Comparison of ENCODE assay signal across 13 mouse cellular contexts in genomic region chr19:56022348-56022747, GRCm38 (mm10).
DNase-seq lines count a peak whose midpoint lies in the region; ATAC-seq and TF ChIP-seq lines count a peak whose summit lies in the region.
"Had no signal": no experiment of that assay in that cellular context is flagged by ENCODE, and none has a peak within 500 bp of the region (broad histone marks: within the 10 kb centered on the region; RNA-seq: fewer than 3 reads in every experiment).

No protein-coding gene starts in this region.

- peak; percentile 32; the same call in 1 of the 2 replicates for ATAC-seq in heart, embryonic 16.5 days (replicated peaks; ENCODE audit: extremely low read depth, insufficient read depth, low FRiP score)
- peak; percentile 60 for ATAC-seq in limb, embryonic 14.5 days (ENCODE audit: low FRiP score, low read depth)
- no peak for ATAC-seq in inflammation-experienced regulatory T-cells, adult 6 months

- H3K4me3 ChIP-seq in heart, embryonic 16.5 days (ENCODE audit: low read length): no peak overlapping the region
- no peak overlapping the region for H3K4me3 ChIP-seq in limb, embryonic 14.5 days (replicated peaks; ENCODE audit: low read length)

- no peaks in the 10 kb centered on the region for H3K27me3 ChIP-seq in heart, embryonic 16.5 days (ENCODE audit: control insufficient read depth, insufficient read depth, low read length)
- H3K27me3 ChIP-seq in limb, embryonic 14.5 days (ENCODE audit: control insufficient read depth, insufficient read depth, low read length): no peaks in the 10 kb centered on the region

- peaks cover 5% of the 10 kb centered on the region; the same call in 1 of the 2 replicates for H3K9me3 ChIP-seq in heart, embryonic 16.5 days (replicated peaks; ENCODE audit: control insufficient read depth, low read length)
- no peaks in the 10 kb centered on the region; the same call in 1 of the 2 replicates for H3K9me3 ChIP-seq in limb, embryonic 14.5 days (ENCODE audit: control insufficient read depth, low read length)

- no peak overlapping the region for H3K27ac ChIP-seq in heart, embryonic 16.5 days (ENCODE audit: low read length)
- H3K27ac ChIP-seq in limb, embryonic 14.5 days (replicated peaks; ENCODE audit: low read depth, low read length): 0 out of 2 replicates have a peak overlapping the region, but pooled peaks have one; percentile 26

- TF ChIP-seq POLR2A in limb, embryonic 14.5 days (IDR thresholded peaks at IDR 0.05; ENCODE audit: borderline replicate concordance, extremely low read depth, insufficient read depth, insufficient read length): no peak

- H3K36me3 ChIP-seq in heart, embryonic 16.5 days (ENCODE audit: control insufficient read depth, insufficient read depth): no peaks in the 10 kb centered on the region
- no peaks in the 10 kb centered on the region for H3K36me3 ChIP-seq in limb, embryonic 14.5 days (ENCODE audit: control insufficient read depth, insufficient read depth, low read length)

- no peak overlapping the region for H3K9ac ChIP-seq in heart, embryonic 16.5 days (ENCODE audit: low read length)
- H3K9ac ChIP-seq in limb, embryonic 14.5 days (ENCODE audit: low read depth, low read length, severe bottlenecking): no peak overlapping the region
- H3K9ac ChIP-seq: lung, embryonic 14.5 days had no signal

- no peak for DNase-seq in heart, adult 8-10 months (ENCODE audit: low spot score)
- DNase-seq in 416B (ENCODE audit: low read depth): peak; percentile 8
- DNase-seq in embryo, embryonic 11 days: peak; percentile 59
- peak; percentile 60 for DNase-seq in limb, embryonic 14.5 days (ENCODE audit: low spot score)
- DNase-seq in frontal cortex, postnatal 10 days (ENCODE audit: low spot score in 2 of 2): no peak
- DNase-seq in left cerebral cortex, postnatal 14 days (ENCODE audit: low spot score in 2 of 2): no peak
- DNase-seq: gastrocnemius, postnatal 10 days; kidney, postnatal 10 days; lung, embryonic 14.5 days; spleen, adult 18-20 months; thymus, postnatal 14 days had no signal

- 30% methylated on average over 6 of the region's 6 CpGs for WGBS in heart, embryonic 16.5 days
- WGBS in limb, embryonic 14.5 days: 25% methylated on average over 6 of the region's 6 CpGs

- no peak overlapping the region for H3K4me2 ChIP-seq in heart, embryonic 16.5 days (ENCODE audit: low read depth, low read length)
- H3K4me2 ChIP-seq in limb, embryonic 14.5 days (replicated peaks; ENCODE audit: low read depth, low read length, severe bottlenecking): no peak overlapping the region
- H3K4me2 ChIP-seq: lung, embryonic 14.5 days had no signal

- intact Hi-C loops in left cerebral cortex, postnatal 14 days (cut with DNase I): no loop called here

- H3K4me1 ChIP-seq in heart, embryonic 16.5 days (ENCODE audit: control insufficient read depth, insufficient read depth, low read length): no peaks in the 10 kb centered on the region
- peaks cover 24% of the 10 kb centered on the region for H3K4me1 ChIP-seq in limb, embryonic 14.5 days (ENCODE audit: control insufficient read depth, insufficient read depth, low read length)

Comparison
In these comparisons a context has a peak if more than half of its experiments do, and no peak if none do; other contexts are left out.
1. DNase-seq: peak in 416B (single experiment), embryo, embryonic 11 days (single experiment) and limb, embryonic 14.5 days (single experiment); none in heart, adult 8-10 months (single experiment), frontal cortex, postnatal 10 days (0 of 2) and left cerebral cortex, postnatal 14 days (0 of 2).